Mouse (Mus musculus) E14TG2a.4 (cell line): ENCODE data around the gene Gm4871.

Experiments
- CTCF ChIP-seq: conservative IDR thresholded peaks from 2 replicates; pipeline ENCODE4 v1.5.1; 2014; ENCODE audit warnings: low read length
- NANOG ChIP-seq: IDR thresholded peaks from 2 replicates; pipeline ENCODE4 v1.6.1; 2014; ENCODE audit warnings: borderline replicate concordance, low read length, mixed read lengths
- POU5F1 ChIP-seq: IDR thresholded peaks from 2 replicates; pipeline ENCODE4 v1.6.1; 2014; ENCODE audit warnings: low read length, borderline replicate concordance

GRCm38 (mm10) chr5:145081866-145082613, 49.5 kb upstream of the Gm4871 start:
- no peak for TF ChIP-seq CTCF
- no peak for TF ChIP-seq POU5F1
- TF ChIP-seq NANOG: no peak
